Mouse (Mus musculus): ENCODE measurements at regions not wholly inside any gene's neighbourhood (a gene's known extent, or its start where the extent isn't known, plus 50 kb on each side); places are given as distances from the start of the nearest gene placed in this dataset.

- no peak for DNase-seq (ENCODE audit: low spot score, missing footprints)
- Histone ChIP-seq H3K9me3 (ENCODE audit: control insufficient read depth, low read length) (no peaks in the 10 kb centered on the region), H3K27ac (ENCODE audit: low read depth, low read length) (no peak overlapping the region), H3K4me3 (ENCODE audit: low read depth, low read length) (no peak overlapping the region), H3K36me3 (ENCODE audit: control insufficient read depth, insufficient read depth, low read length) (no peaks in the 10 kb centered on the region), H3K27me3 (ENCODE audit: control insufficient read depth, insufficient read depth, low read length) (no peaks in the 10 kb centered on the region), H3K4me2 (no peak overlapping the region), H3K4me1 (ENCODE audit: control insufficient read depth, insufficient read depth, low read length) (no peaks in the 10 kb centered on the region), H3K9ac (ENCODE audit: low read length) (no peak overlapping the region)
- 81% methylated on average over 1 of the region's 1 CpGs for WGBS
- no peak for ATAC-seq (ENCODE audit: low FRiP score)
These were observed 137.9 kb upstream of the Vegfc start for GRCm38 (mm10) chr8:53939519-53939918.

- Histone ChIP-seq H3K9ac (ENCODE audit: low read length) (no peak overlapping the region), H3K27me3 (ENCODE audit: control insufficient read depth, insufficient read depth, low read length) (no peaks in the 10 kb centered on the region), H3K27ac (ENCODE audit: low read depth, low read length) (no peak overlapping the region), H3K4me2 (no peak overlapping the region), H3K36me3 (ENCODE audit: control insufficient read depth, insufficient read depth, low read length) (no peaks in the 10 kb centered on the region), H3K9me3 (ENCODE audit: control insufficient read depth, low read length) (no peaks in the 10 kb centered on the region), H3K4me1 (ENCODE audit: control insufficient read depth, insufficient read depth, low read length) (no peaks in the 10 kb centered on the region; the same call in 1 of the 2 replicates), H3K4me3 (ENCODE audit: low read depth, low read length) (no peak overlapping the region)
- DNase-seq (ENCODE audit: low spot score, missing footprints) = no peak
- WGBS = 45% methylated on average over 2 of the region's 2 CpGs
- ATAC-seq (ENCODE audit: low FRiP score) = no peak
These were observed 136.3 kb upstream of the Vegfc start for GRCm38 (mm10) chr8:53941144-53941543.

- no peaks in the 10 kb centered on the region; the same call in 1 of the 2 replicates for H3K4me1 ChIP-seq (ENCODE audit: control insufficient read depth, insufficient read depth, low read length)
- DNase-seq (ENCODE audit: low spot score, missing footprints) (no peak), ATAC-seq (ENCODE audit: low FRiP score) (no peak)
- H3K27me3 ChIP-seq (ENCODE audit: control insufficient read depth, insufficient read depth, low read length) = no peaks in the 10 kb centered on the region
- no peak overlapping the region for H3K27ac ChIP-seq (ENCODE audit: low read depth, low read length)
- H3K36me3 ChIP-seq (ENCODE audit: control insufficient read depth, insufficient read depth, low read length) = no peaks in the 10 kb centered on the region
- no peak overlapping the region for H3K9ac ChIP-seq (ENCODE audit: low read length)
- H3K4me3 ChIP-seq (ENCODE audit: low read depth, low read length) = no peak overlapping the region
- no peak overlapping the region for H3K4me2 ChIP-seq
- H3K9me3 ChIP-seq (ENCODE audit: control insufficient read depth, low read length) = no peaks in the 10 kb centered on the region
- 64% methylated on average over 2 of the region's 2 CpGs for WGBS
These were observed 131.8 kb upstream of the Vegfc start for GRCm38 (mm10) chr8:53945561-53945960.

- no peaks in the 10 kb centered on the region for H3K27me3 ChIP-seq (ENCODE audit: control insufficient read depth, insufficient read depth, low read length)
- H3K36me3 ChIP-seq (ENCODE audit: control insufficient read depth, insufficient read depth, low read length) = no peaks in the 10 kb centered on the region
- no peak overlapping the region for H3K9ac ChIP-seq (ENCODE audit: low read length)
- no peak overlapping the region for H3K4me3 ChIP-seq (ENCODE audit: low read depth, low read length)
- no peak overlapping the region for H3K27ac ChIP-seq (ENCODE audit: low read depth, low read length)
- no peaks in the 10 kb centered on the region; the same call in 1 of the 2 replicates for H3K4me1 ChIP-seq (ENCODE audit: control insufficient read depth, insufficient read depth, low read length)
- DNase-seq (ENCODE audit: low spot score, missing footprints) (no peak), ATAC-seq (ENCODE audit: low FRiP score) (no peak)
- no peaks in the 10 kb centered on the region for H3K9me3 ChIP-seq (ENCODE audit: control insufficient read depth, low read length)
- H3K4me2 ChIP-seq = no peak overlapping the region
These were observed 130.0 kb upstream of the Vegfc start for GRCm38 (mm10) chr8:53947384-53947783.

GRCm38 (mm10) chr8:53954476-53955158 lies 122.8 kb upstream of the Vegfc start:
- no peak overlapping the region for H3K27ac ChIP-seq (ENCODE audit: low read depth, low read length)
- H3K4me2 ChIP-seq = no peak overlapping the region
- no peak for ATAC-seq (ENCODE audit: low FRiP score)
- no peak overlapping the region for H3K9ac ChIP-seq (ENCODE audit: low read length)
- no peaks in the 10 kb centered on the region for H3K27me3 ChIP-seq (ENCODE audit: control insufficient read depth, insufficient read depth, low read length)
- H3K9me3 ChIP-seq (ENCODE audit: control insufficient read depth, low read length) = no peaks in the 10 kb centered on the region
- no peak overlapping the region for H3K4me3 ChIP-seq (ENCODE audit: low read depth, low read length)
- H3K4me1 ChIP-seq (ENCODE audit: control insufficient read depth, insufficient read depth, low read length) = no peaks in the 10 kb centered on the region
- no peaks in the 10 kb centered on the region for H3K36me3 ChIP-seq (ENCODE audit: control insufficient read depth, insufficient read depth, low read length)
- no peak for DNase-seq (ENCODE audit: low spot score, missing footprints)
- WGBS = 78% methylated on average over 4 of the region's 4 CpGs

- no peaks in the 10 kb centered on the region for H3K4me1 ChIP-seq (ENCODE audit: control insufficient read depth, insufficient read depth, low read length)
- H3K36me3 ChIP-seq (ENCODE audit: control insufficient read depth, insufficient read depth, low read length) = no peaks in the 10 kb centered on the region
- no peak overlapping the region for H3K4me3 ChIP-seq (ENCODE audit: low read depth, low read length)
- DNase-seq (ENCODE audit: low spot score, missing footprints) = no peak
- no peak overlapping the region for H3K27ac ChIP-seq (ENCODE audit: low read depth, low read length)
- H3K9me3 ChIP-seq (ENCODE audit: control insufficient read depth, low read length) = no peaks in the 10 kb centered on the region
- no peaks in the 10 kb centered on the region for H3K27me3 ChIP-seq (ENCODE audit: control insufficient read depth, insufficient read depth, low read length)
- H3K9ac ChIP-seq (ENCODE audit: low read length) = no peak overlapping the region
- no peak overlapping the region for H3K4me2 ChIP-seq
- ATAC-seq (ENCODE audit: low FRiP score) = no peak
- WGBS = 50% methylated on average over 2 of the region's 2 CpGs
These were observed 121.3 kb upstream of the Vegfc start for GRCm38 (mm10) chr8:53956148-53956547.

GRCm38 (mm10) chr8:53958548-53958947 lies 118.9 kb upstream of the Vegfc start:
- no peak overlapping the region for H3K9ac ChIP-seq (ENCODE audit: low read length)
- no peaks in the 10 kb centered on the region for H3K9me3 ChIP-seq (ENCODE audit: control insufficient read depth, low read length)
- no peaks in the 10 kb centered on the region for H3K27me3 ChIP-seq (ENCODE audit: control insufficient read depth, insufficient read depth, low read length)
- ATAC-seq (ENCODE audit: low FRiP score) (no peak), DNase-seq (ENCODE audit: low spot score, missing footprints) (no peak)
- no peak overlapping the region for H3K27ac ChIP-seq (ENCODE audit: low read depth, low read length)
- no peaks in the 10 kb centered on the region for H3K36me3 ChIP-seq (ENCODE audit: control insufficient read depth, insufficient read depth, low read length)
- 71% methylated on average over 1 of the region's 1 CpGs for WGBS
- H3K4me3 ChIP-seq (ENCODE audit: low read depth, low read length) = no peak overlapping the region
- no peak overlapping the region for H3K4me2 ChIP-seq
- H3K4me1 ChIP-seq (ENCODE audit: control insufficient read depth, insufficient read depth, low read length) = no peaks in the 10 kb centered on the region

GRCm38 (mm10) chr8:53962993-53963392 lies 114.4 kb upstream of the Vegfc start:
- H3K4me1 ChIP-seq (ENCODE audit: control insufficient read depth, insufficient read depth, low read length) = no peaks in the 10 kb centered on the region
- WGBS = 93% methylated on average over 1 of the region's 1 CpGs
- H3K27me3 ChIP-seq (ENCODE audit: control insufficient read depth, insufficient read depth, low read length) = no peaks in the 10 kb centered on the region
- H3K9ac ChIP-seq (ENCODE audit: low read length) = no peak overlapping the region
- H3K9me3 ChIP-seq (ENCODE audit: control insufficient read depth, low read length) = no peaks in the 10 kb centered on the region
- no peak overlapping the region for H3K4me3 ChIP-seq (ENCODE audit: low read depth, low read length)
- no peak overlapping the region for H3K4me2 ChIP-seq
- ATAC-seq (ENCODE audit: low FRiP score) = no peak
- no peak overlapping the region for H3K27ac ChIP-seq (ENCODE audit: low read depth, low read length)
- no peaks in the 10 kb centered on the region for H3K36me3 ChIP-seq (ENCODE audit: control insufficient read depth, insufficient read depth, low read length)
- no peak for DNase-seq (ENCODE audit: low spot score, missing footprints)

- Histone ChIP-seq H3K9me3 (ENCODE audit: control insufficient read depth, low read length) (no peaks in the 10 kb centered on the region), H3K9ac (ENCODE audit: low read length) (no peak overlapping the region)
- no peak for ATAC-seq (ENCODE audit: low FRiP score)
These were observed 93.1 kb upstream of the Vegfc start for GRCm38 (mm10) chr8:53984296-53984695.

More at GRCm38 (mm10) chr8:53984296-53984695, 93.1 kb upstream of the Vegfc start:
- Histone ChIP-seq H3K27ac (ENCODE audit: low read depth, low read length) (no peak overlapping the region), H3K27me3 (ENCODE audit: control insufficient read depth, insufficient read depth, low read length) (no peaks in the 10 kb centered on the region), H3K4me3 (ENCODE audit: low read depth, low read length) (no peak overlapping the region), H3K36me3 (ENCODE audit: control insufficient read depth, insufficient read depth, low read length) (no peaks in the 10 kb centered on the region), H3K4me2 (no peak overlapping the region), H3K4me1 (ENCODE audit: control insufficient read depth, insufficient read depth, low read length) (no peaks in the 10 kb centered on the region)
- no peak for DNase-seq (ENCODE audit: low spot score, missing footprints)
- 96% methylated on average over 2 of the region's 2 CpGs for WGBS

Measured in midbrain, embryonic 11.5 days (tissue).